Mouse (Mus musculus) ES-Bruce4 (cell line): ENCODE measurements around the gene Abca8b.

Experiments
- CTCF ChIP-seq: IDR thresholded peaks from one replicate; pipeline ENCODE4 v1.8.1; 2011; ENCODE audit warnings: low read depth, low read length
- EP300 ChIP-seq: IDR thresholded peaks from 2 replicates; pipeline ENCODE4 v1.6.1; 2011; ENCODE audit warnings: low read depth, low read length; ENCODE audit not compliant: insufficient read depth
- POLR2A ChIP-seq: IDR thresholded peaks from one replicate; pipeline ENCODE4 v1.8.1; 2011; ENCODE audit warnings: low read length; ENCODE audit not compliant: insufficient read depth

DNA sequence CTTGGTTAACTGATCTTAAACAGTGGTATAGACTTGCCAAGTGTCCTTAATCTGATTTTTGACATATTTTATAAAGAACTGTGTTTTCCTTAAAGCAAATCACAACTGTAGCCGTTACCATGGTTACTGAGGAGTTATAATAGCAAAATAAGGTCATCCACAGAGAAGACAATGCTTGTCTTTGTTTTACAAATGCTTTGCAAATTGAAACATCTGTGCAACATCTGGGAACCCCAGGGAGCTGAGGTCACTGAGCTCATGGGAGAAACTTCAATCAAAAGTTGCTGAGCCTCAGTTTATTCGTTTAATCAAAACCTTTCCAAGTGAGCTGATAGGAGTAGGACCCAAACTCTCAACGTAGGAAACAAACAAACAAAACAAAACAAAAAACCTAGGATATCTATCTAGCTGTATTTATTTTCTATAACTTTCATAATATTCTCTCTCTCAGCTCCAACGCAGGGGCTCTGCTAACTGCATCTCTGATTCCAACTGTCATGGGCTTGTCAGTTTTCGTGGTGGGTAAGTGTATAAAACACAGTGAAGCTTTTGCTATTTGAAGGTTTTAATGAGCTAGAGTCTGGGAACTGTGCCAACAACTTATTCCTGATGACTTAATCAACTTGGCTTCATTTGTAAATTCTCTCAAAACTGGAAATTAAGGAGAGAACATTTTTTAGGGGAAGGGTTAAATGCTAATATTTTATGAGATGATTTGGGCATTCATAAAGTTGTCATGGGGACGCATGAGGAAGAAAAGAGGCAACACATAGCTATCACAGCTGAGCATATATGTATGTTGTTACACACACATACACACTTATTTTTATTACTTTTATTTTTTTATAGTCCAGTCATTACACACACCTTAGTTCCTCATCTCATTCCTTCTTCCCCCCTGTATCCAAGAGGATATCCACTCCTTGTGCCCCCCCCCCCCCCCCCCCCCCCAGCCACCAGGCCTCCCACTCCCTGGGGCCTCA lies 92.7 kb downstream of the Abca8b start:
- TF ChIP-seq POLR2A (no peak), CTCF (no peak), EP300 (no peak)
